Mouse (Mus musculus): ENCODE measurements around the gene Prelid3b.

Gene Prelid3b

GRCm38 (mm10) chr2:174428076-174428835 is 44.6 kb downstream of the Prelid3b start:
- DNase-seq (ENCODE audit: extremely low read depth, low read depth): no peak

- DNase-seq (ENCODE audit: extremely low read depth, low read depth): no peak
Measured at GRCm38 (mm10) chr2:174426856-174427255, 46.0 kb downstream of the Prelid3b start.

GRCm38 (mm10) chr2:174424301-174425085 is 48.4 kb downstream of the Prelid3b start:
- no peak for DNase-seq (ENCODE audit: extremely low read depth, low read depth)

GRCm38 (mm10) chr2:174421107-174421506 is 51.8 kb downstream of the Prelid3b start:
- DNase-seq (ENCODE audit: extremely low read depth, low read depth): no peak

GRCm38 (mm10) chr2:174415731-174416310 is 57.1 kb downstream of the Prelid3b start, which contains the start of gene Nelfcd:
Nelfcd (plus strand) TSS chr2:174415804.
- DNase-seq (ENCODE audit: extremely low read depth, low read depth): peak; percentile 78
